16 mouse cellular contexts compared by ENCODE assay signal in the genomic region with DNA sequence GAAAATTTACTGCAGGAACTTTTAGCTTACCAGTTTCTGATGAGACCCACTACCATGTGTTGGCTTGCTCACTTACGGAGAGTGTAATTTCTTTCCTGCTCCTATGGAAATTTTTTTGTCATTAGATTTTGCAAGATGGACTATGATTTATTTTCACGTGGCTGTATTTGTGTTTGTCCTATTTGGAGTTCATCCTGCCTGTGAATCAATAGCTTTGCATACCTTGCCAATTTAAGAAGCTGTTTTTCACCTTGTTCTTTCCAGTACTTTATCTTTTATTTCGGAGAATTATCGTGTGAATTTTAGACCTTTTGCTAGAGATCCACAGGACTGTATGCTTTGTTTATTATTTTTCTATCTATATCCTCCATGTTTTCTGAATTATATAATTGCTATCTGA.
"Had no signal": no experiment of that assay in that cellular context is flagged by ENCODE, and none has a peak within 500 bp of the region (broad histone marks: within the 10 kb centered on the region; RNA-seq: fewer than 3 reads in every experiment).

No protein-coding gene starts in this region.

- DNase-seq: retina, postnatal 1 day; right cerebral cortex, adult 18-20 months; right cerebral cortex, postnatal 14 days; right cerebral cortex, postnatal 25 days; right cerebral cortex, postnatal 4 days; spleen, adult 18-20 months; thymus, adult 18-20 months; thymus, adult 2 months; thymus, postnatal 14 days; thymus, postnatal 25 days; thymus, postnatal 36 days; thymus, postnatal 4 days had no signal

- H3K4me3 ChIP-seq: neural tube, embryonic 13.5 days; neural tube, embryonic 15.5 days; stomach, embryonic 15.5 days had no signal

- H3K27me3 ChIP-seq: neural tube, embryonic 13.5 days; neural tube, embryonic 15.5 days; stomach, embryonic 15.5 days had no signal

- H3K9ac ChIP-seq: neural tube, embryonic 13.5 days; neural tube, embryonic 15.5 days; stomach, embryonic 15.5 days had no signal

- H3K4me1 ChIP-seq: neural tube, embryonic 13.5 days; neural tube, embryonic 15.5 days; stomach, embryonic 15.5 days had no signal

- H3K9me3 ChIP-seq: neural tube, embryonic 13.5 days; neural tube, embryonic 15.5 days; stomach, embryonic 15.5 days had no signal

- H3K36me3 ChIP-seq: neural tube, embryonic 13.5 days; neural tube, embryonic 15.5 days; stomach, embryonic 15.5 days had no signal

- H3K4me2 ChIP-seq: neural tube, embryonic 13.5 days; neural tube, embryonic 15.5 days; stomach, embryonic 15.5 days had no signal

- H3K27ac ChIP-seq: neural tube, embryonic 13.5 days; neural tube, embryonic 15.5 days; stomach, embryonic 15.5 days; stomach, postnatal 0 days had no signal
